Mouse (Mus musculus) hindbrain, embryonic 11.5 days (tissue): Measurements from ENCODE around the gene Slc2a5. TPM values are rescaled to one million over a fixed set of nuclear protein-coding genes. Genes with fewer than 3 reads are reported as not detected.

Experiments
- ATAC-seq: fragments of 200-750 bp; cut with Nextera tagmentation; 2 replicates; pipeline ENCODE4 v1.8.0; 2017; ENCODE audit warnings: mild to moderate bottlenecking, moderate TSS enrichment, moderate library complexity; ENCODE audit not compliant: low FRiP score
- DNase-seq: peaks from one replicate; pipeline ENCODE4 v3.0.0-alpha.2; 2015; ENCODE audit warnings: low spot score
- H3K27ac ChIP-seq: fragments of 300-500 bp; sonication (generic); 2 replicates; pipeline ENCODE4 v1.5.1; 2014; ENCODE audit warnings: mild to moderate bottlenecking, low read depth, low read length
- H3K27me3 ChIP-seq: fragments of 300-500 bp; sonication (generic); 2 replicates; pipeline ENCODE4 v1.6.1; 2014; ENCODE audit warnings: mild to moderate bottlenecking, low read length, moderate library complexity, mixed read lengths; ENCODE audit not compliant: control insufficient read depth, insufficient read depth
- H3K36me3 ChIP-seq: fragments of 300-500 bp; sonication (generic); 2 replicates; pipeline ENCODE4 v1.6.1; 2014; ENCODE audit warnings: mild to moderate bottlenecking, low read length, moderate library complexity, mixed read lengths; ENCODE audit not compliant: control insufficient read depth, insufficient read depth
- H3K4me1 ChIP-seq: fragments of 300-500 bp; sonication (generic); replicated peaks from 2 replicates; pipeline ENCODE4 v1.6.1; 2014; ENCODE audit warnings: low read length, mixed read lengths; ENCODE audit not compliant: control insufficient read depth, insufficient read depth
- H3K4me2 ChIP-seq: fragments of 300-500 bp; sonication (generic); replicated peaks from 2 replicates; pipeline ENCODE4 v1.6.1; 2014; ENCODE audit warnings: mild to moderate bottlenecking, low read depth, low read length
- H3K4me3 ChIP-seq: fragments of 300-500 bp; sonication (generic); 2 replicates; pipeline ENCODE4 v1.5.1; 2014; ENCODE audit warnings: low read depth, low read length
- H3K9ac ChIP-seq: fragments of 300-500 bp; sonication (generic); 2 replicates; pipeline ENCODE4 v1.6.1; 2014; ENCODE audit warnings: low read depth, low read length
- H3K9me3 ChIP-seq: fragments of 300-500 bp; sonication (generic); 2 replicates; pipeline ENCODE4 v1.6.1; 2016; ENCODE audit warnings: low read length; ENCODE audit not compliant: control insufficient read depth
- WGBS: fragments of 180-500 bp; shearing (Covaris S2); extraction: QIAGEN DNeasy Blood & Tissue Kit; methylation state at CpG from one replicate; pipeline ENCODE4 v1.1.7; 2014; 5-methylcytosine and 5-hydroxymethylcytosine counted together
- polyA plus RNA-seq: library from polyadenylated mRNA; unstranded; fragments of >200 nt; fragmentation: Nextera tagmentation; extraction: Ambion mirVana; gene quantifications from 2 replicates; pipeline ENCODE4 v1.2.1, GENCODE M21; 2014

The Slc2a5 gene
- polyA plus RNA-seq, 1 experiment from 2014 or later = 1.3 TPM

DNA sequence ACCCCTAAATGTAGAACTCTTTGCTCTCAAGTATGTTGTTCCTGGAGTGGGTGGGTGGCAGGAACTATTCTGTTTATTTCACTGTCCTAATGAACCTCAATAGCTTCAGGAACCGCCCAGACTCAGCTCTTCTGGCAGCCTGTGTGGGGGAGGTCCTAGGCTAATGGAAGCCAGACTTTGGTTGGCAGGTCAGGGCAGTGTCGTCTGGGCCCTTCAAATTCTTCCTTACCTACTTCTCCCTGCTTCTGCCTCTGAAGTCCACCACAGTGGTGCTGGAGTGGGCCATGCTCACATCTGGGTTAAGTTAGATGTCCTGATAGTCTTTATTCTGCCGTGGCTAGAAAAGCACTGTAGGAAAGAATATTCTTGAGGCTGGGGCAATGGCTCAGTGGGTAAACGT, 59.0 kb downstream of the Slc2a5 start:
- H3K27me3 ChIP-seq = no peaks in the 10 kb centered on the region

GRCm38 (mm10) chr4:150181304-150181703, 62.2 kb downstream of the Slc2a5 start:
- no peak for DNase-seq
- Histone ChIP-seq H3K36me3 (no peaks in the 10 kb centered on the region), H3K27me3 (no peaks in the 10 kb centered on the region), H3K4me2 (no peak overlapping the region), H3K9ac (no peak overlapping the region), H3K9me3 (no peaks in the 10 kb centered on the region), H3K27ac (no peak overlapping the region), H3K4me3 (no peak overlapping the region), H3K4me1 (no peaks in the 10 kb centered on the region)
- ATAC-seq = no peak
- WGBS = 90% methylated on average over 7 of the region's 7 CpGs

More for the DNA sequence above, 59.0 kb downstream of the Slc2a5 start:
- 46% methylated on average over 4 of the region's 4 CpGs for WGBS
- Histone ChIP-seq H3K27ac (no peak overlapping the region), H3K36me3 (no peaks in the 10 kb centered on the region), H3K4me2 (no peak overlapping the region), H3K4me1 (no peaks in the 10 kb centered on the region), H3K9me3 (no peaks in the 10 kb centered on the region), H3K9ac (no peak overlapping the region), H3K4me3 (no peak overlapping the region)
- DNase-seq = no peak
- no peak for ATAC-seq

GRCm38 (mm10) chr4:150188236-150188635, 69.2 kb downstream of the Slc2a5 start:
- no peaks in the 10 kb centered on the region for H3K27me3 ChIP-seq
- no peak overlapping the region for H3K4me2 ChIP-seq
- no peaks in the 10 kb centered on the region for H3K36me3 ChIP-seq
- no peak overlapping the region for H3K9ac ChIP-seq
- DNase-seq (no peak), ATAC-seq (no peak)
- no peaks in the 10 kb centered on the region for H3K4me1 ChIP-seq
- WGBS = 47% methylated on average over 11 of the region's 11 CpGs
- H3K27ac ChIP-seq = no peak overlapping the region
- no peaks in the 10 kb centered on the region for H3K9me3 ChIP-seq
- no peak overlapping the region for H3K4me3 ChIP-seq

- Histone ChIP-seq H3K4me2 (no peak overlapping the region), H3K27ac (no peak overlapping the region), H3K4me3 (no peak overlapping the region), H3K36me3 (no peaks in the 10 kb centered on the region), H3K9ac (no peak overlapping the region), H3K4me1 (no peaks in the 10 kb centered on the region), H3K9me3 (no peaks in the 10 kb centered on the region), H3K27me3 (no peaks in the 10 kb centered on the region)
- no peak for DNase-seq
- 84% methylated on average over 6 of the region's 6 CpGs for WGBS
- ATAC-seq = no peak
These were observed 73.1 kb downstream of the Slc2a5 start for GRCm38 (mm10) chr4:150192199-150192598.

Other genes with a start within 250 kb of the Slc2a5 start
- 11.7 and 12.0 TPM in 2 replicates for gene Spsb1, start 164.2 kb upstream of the Slc2a5 start, polyA plus RNA-seq
- 2.1 and 2.8 TPM in 2 replicates for gene H6pd, start 110.3 kb upstream of the Slc2a5 start, polyA plus RNA-seq
- gene Gpr157, start 31.9 kb upstream of the Slc2a5 start, polyA plus RNA-seq = 0.24 and 0.68 TPM in 2 replicates
- gene Slc2a7, start 29.7 kb downstream of the Slc2a5 start, polyA plus RNA-seq = not detected in 2 replicates
- 0.21 TPM in 1 of 2 replicates, not detected in the other for gene Car6, start 82.0 kb downstream of the Slc2a5 start, polyA plus RNA-seq
- gene Eno1, start 117.4 kb downstream of the Slc2a5 start, polyA plus RNA-seq = 1,515 and 1,668 TPM in 2 replicates
- gene Rere, start 162.4 kb downstream of the Slc2a5 start, polyA plus RNA-seq = 40.5 and 50.0 TPM in 2 replicates